Mouse (Mus musculus): ENCODE data around the gene Ptp4a2.

DNA sequence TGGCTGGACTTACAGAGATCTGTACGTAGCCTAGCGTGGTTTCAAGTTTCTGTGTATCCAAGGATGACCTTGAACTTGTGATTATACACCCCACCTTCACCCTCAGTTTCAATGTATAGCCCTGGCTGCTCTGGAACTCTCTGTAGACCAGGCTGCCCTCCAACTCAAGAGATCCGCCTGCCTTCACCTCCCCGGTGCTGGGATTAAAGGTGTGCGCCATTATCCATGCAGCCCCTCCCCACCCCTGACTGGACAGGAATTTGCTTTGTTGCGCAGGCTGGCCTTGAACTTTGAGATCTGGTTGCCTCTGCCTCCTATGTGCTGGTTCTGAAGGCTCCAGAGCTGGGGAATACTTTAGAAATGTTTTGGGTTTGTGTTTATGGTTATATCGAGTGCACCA lies 24.3 kb downstream of the Ptp4a2 start:
- TF ChIP-seq POLR2AphosphoS2 (IDR thresholded peaks at IDR 0.05; ENCODE audit: insufficient read length, low read depth), result no peak
- TF ChIP-seq SRF (IDR thresholded peaks at IDR 0.05; ENCODE audit: control insufficient read depth, insufficient read length, low read depth), result no peak
- no peak for TF ChIP-seq MAX (IDR thresholded peaks at IDR 0.05; ENCODE audit: low read depth)
- no peak for TF ChIP-seq POLR2A (IDR thresholded peaks at IDR 0.05; ENCODE audit: insufficient read length, low read depth)
